Mouse (Mus musculus): ENCODE measurements around the gene Cul4b. TPM values are rescaled to one million over a fixed set of nuclear protein-coding genes. Genes with fewer than 3 reads are reported as not detected.

Gene Cul4b
- polyA plus RNA-seq, 1 experiment = 7.2 TPM

DNA sequence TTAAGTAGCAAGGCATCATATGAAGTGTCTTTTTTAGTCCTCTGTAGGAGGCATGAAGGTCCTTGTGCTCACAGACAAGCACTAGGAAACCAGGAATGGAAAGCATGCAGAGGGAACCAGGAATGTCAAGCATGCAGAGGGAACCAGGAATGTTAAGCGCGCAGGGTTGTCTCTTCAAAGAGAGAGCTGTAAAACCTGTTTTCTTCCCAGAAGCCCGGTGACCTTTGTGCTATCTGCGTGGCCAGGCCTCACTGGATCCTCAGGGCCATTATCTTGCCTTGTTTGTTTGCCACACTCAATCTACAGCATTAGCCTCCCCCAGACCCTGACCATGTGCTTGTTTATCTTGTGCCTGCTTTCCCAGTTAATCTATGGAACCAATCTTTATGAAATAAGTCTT, 13.8 kb upstream of the Cul4b start:
- Histone ChIP-seq H3K27me3 (ENCODE audit: control insufficient read depth, insufficient read depth, insufficient read length) (no peaks in the 10 kb centered on the region), H3K4me2 (ENCODE audit: low read depth) (no peak overlapping the region), H3K36me3 (ENCODE audit: control insufficient read depth, insufficient read depth) (no peaks in the 10 kb centered on the region), H3K79me2 (ENCODE audit: control insufficient read depth, insufficient read depth) (no peaks in the 10 kb centered on the region), H3K4me3 (no peak overlapping the region), H3ac (ENCODE audit: control insufficient read depth, insufficient read length) (no peak overlapping the region)
- TF ChIP-seq TCF3 (IDR thresholded peaks at IDR 0.05; ENCODE audit: insufficient read length, low read depth) (no peak), MAX (IDR thresholded peaks at IDR 0.05; ENCODE audit: low read depth) (no peak), TCF12 (IDR thresholded peaks at IDR 0.05; ENCODE audit: insufficient read depth, poor library complexity, severe bottlenecking) (no peak), USF1 (IDR thresholded peaks at IDR 0.05; ENCODE audit: low read depth) (no peak), MYOD1 (IDR thresholded peaks at IDR 0.05; ENCODE audit: control insufficient read depth in 1 of 3, insufficient read length in 2 of 3, low read depth in 2 of 3) (no peak), E2F4 (IDR thresholded peaks at IDR 0.05; ENCODE audit: insufficient read depth) (no peak), POLR2AphosphoS2 (IDR thresholded peaks at IDR 0.05; ENCODE audit: insufficient read length, low read depth) (no peak), POLR2A (IDR thresholded peaks at IDR 0.05; ENCODE audit: insufficient read length, low read depth) (no peak), REST (IDR thresholded peaks at IDR 0.05; ENCODE audit: insufficient read depth, insufficient read length) (no peak), MYOG (IDR thresholded peaks at IDR 0.05; ENCODE audit: control insufficient read depth in 1 of 3, insufficient read depth in 1 of 3, insufficient read length in 2 of 3, low read depth in 2 of 3) (no peak)

DNA sequence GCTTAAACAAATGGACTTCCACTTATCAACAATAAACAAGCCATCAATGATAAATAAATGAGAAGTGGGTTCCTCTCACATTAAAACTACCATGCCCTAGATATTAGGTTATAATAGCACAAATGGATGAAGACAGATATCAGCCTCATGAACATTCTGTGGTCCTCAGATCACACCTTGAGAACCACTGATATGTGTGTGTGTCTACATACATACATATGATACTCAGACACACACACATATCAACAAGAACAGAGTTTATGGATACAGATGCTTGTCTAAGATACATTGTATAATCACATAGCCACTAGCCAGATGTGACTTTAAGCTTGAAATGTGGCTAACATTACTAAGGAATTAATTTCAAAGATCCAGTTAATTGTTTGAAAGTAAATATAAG, 7.3 kb upstream of the Cul4b start:
- Histone ChIP-seq H3K4me2 (ENCODE audit: low read depth) (no peak overlapping the region), H3K79me2 (ENCODE audit: control insufficient read depth, insufficient read depth) (no peaks in the 10 kb centered on the region), H3ac (ENCODE audit: control insufficient read depth, insufficient read length) (no peak overlapping the region), H3K27me3 (ENCODE audit: control insufficient read depth, insufficient read depth, insufficient read length) (no peaks in the 10 kb centered on the region), H3K4me3 (no peak overlapping the region), H3K36me3 (ENCODE audit: control insufficient read depth, insufficient read depth) (no peaks in the 10 kb centered on the region)
- TF ChIP-seq TCF3 (IDR thresholded peaks at IDR 0.05; ENCODE audit: insufficient read length, low read depth) (no peak), MAX (IDR thresholded peaks at IDR 0.05; ENCODE audit: low read depth) (no peak), TCF12 (IDR thresholded peaks at IDR 0.05; ENCODE audit: insufficient read depth, poor library complexity, severe bottlenecking) (no peak), E2F4 (IDR thresholded peaks at IDR 0.05; ENCODE audit: insufficient read depth) (no peak), CEBPB (IDR thresholded peaks at IDR 0.05; ENCODE audit: insufficient read depth, poor library complexity, severe bottlenecking) (no peak), POLR2A (IDR thresholded peaks at IDR 0.05; ENCODE audit: insufficient read length, low read depth) (no peak), SRF (IDR thresholded peaks at IDR 0.05; ENCODE audit: control insufficient read depth, insufficient read length, low read depth) (no peak), MYOG (IDR thresholded peaks at IDR 0.05; ENCODE audit: control insufficient read depth in 1 of 3, insufficient read depth in 1 of 3, insufficient read length in 2 of 3, low read depth in 2 of 3) (no peak)

DNA sequence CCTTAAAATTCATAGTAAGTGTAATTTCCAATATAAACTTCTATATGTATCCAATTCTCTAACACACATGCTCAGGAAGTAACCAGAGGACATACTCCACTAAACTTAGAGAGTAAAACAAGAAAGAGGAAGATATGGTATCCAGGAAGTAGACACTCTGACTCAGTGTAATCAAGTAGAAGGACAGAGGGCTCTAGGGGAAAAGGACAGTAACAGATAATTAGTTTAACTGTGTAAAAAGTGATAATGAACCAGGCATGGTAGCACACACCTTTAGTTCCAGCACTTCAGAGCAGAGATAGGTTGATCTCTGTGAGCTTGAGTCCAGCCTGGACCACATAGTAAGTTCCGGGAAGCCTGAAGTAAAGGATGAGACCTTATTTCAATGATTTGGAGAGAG, 5.1 kb upstream of the Cul4b start:
- H3K4me3 ChIP-seq = no peak overlapping the region
- H3K36me3 ChIP-seq (ENCODE audit: control insufficient read depth, insufficient read depth) = no peaks in the 10 kb centered on the region
- H3K4me2 ChIP-seq (ENCODE audit: low read depth) = no peak overlapping the region
- H3ac ChIP-seq (ENCODE audit: control insufficient read depth, insufficient read length) = no peak overlapping the region
- no peak for TF ChIP-seq REST (IDR thresholded peaks at IDR 0.05; ENCODE audit: insufficient read depth, insufficient read length)
- no peak for TF ChIP-seq POLR2AphosphoS2 (IDR thresholded peaks at IDR 0.05; ENCODE audit: insufficient read length, low read depth)
- TF ChIP-seq MYOD1 (IDR thresholded peaks at IDR 0.05; ENCODE audit: control insufficient read depth in 1 of 3, insufficient read length in 2 of 3, low read depth in 2 of 3) = no peak
- TF ChIP-seq CEBPB (IDR thresholded peaks at IDR 0.05; ENCODE audit: insufficient read depth, poor library complexity, severe bottlenecking) = no peak
- no peak for TF ChIP-seq TCF3 (IDR thresholded peaks at IDR 0.05; ENCODE audit: insufficient read length, low read depth)
- TF ChIP-seq POLR2A (IDR thresholded peaks at IDR 0.05; ENCODE audit: insufficient read length, low read depth) = no peak
- TF ChIP-seq MYOG (IDR thresholded peaks at IDR 0.05; ENCODE audit: control insufficient read depth in 1 of 3, insufficient read depth in 1 of 3, insufficient read length in 2 of 3, low read depth in 2 of 3) = no peak
- no peak for TF ChIP-seq SRF (IDR thresholded peaks at IDR 0.05; ENCODE audit: control insufficient read depth, insufficient read length, low read depth)
- TF ChIP-seq TCF12 (IDR thresholded peaks at IDR 0.05; ENCODE audit: insufficient read depth, poor library complexity, severe bottlenecking) = no peak
- no peak for TF ChIP-seq MAX (IDR thresholded peaks at IDR 0.05; ENCODE audit: low read depth)
- TF ChIP-seq E2F4 (IDR thresholded peaks at IDR 0.05; ENCODE audit: insufficient read depth) = no peak
- TF ChIP-seq USF1 (IDR thresholded peaks at IDR 0.05; ENCODE audit: low read depth) = no peak
- no peaks in the 10 kb centered on the region for H3K79me2 ChIP-seq (ENCODE audit: control insufficient read depth, insufficient read depth)
- H3K27me3 ChIP-seq (ENCODE audit: control insufficient read depth, insufficient read depth, insufficient read length) = no peaks in the 10 kb centered on the region

DNA sequence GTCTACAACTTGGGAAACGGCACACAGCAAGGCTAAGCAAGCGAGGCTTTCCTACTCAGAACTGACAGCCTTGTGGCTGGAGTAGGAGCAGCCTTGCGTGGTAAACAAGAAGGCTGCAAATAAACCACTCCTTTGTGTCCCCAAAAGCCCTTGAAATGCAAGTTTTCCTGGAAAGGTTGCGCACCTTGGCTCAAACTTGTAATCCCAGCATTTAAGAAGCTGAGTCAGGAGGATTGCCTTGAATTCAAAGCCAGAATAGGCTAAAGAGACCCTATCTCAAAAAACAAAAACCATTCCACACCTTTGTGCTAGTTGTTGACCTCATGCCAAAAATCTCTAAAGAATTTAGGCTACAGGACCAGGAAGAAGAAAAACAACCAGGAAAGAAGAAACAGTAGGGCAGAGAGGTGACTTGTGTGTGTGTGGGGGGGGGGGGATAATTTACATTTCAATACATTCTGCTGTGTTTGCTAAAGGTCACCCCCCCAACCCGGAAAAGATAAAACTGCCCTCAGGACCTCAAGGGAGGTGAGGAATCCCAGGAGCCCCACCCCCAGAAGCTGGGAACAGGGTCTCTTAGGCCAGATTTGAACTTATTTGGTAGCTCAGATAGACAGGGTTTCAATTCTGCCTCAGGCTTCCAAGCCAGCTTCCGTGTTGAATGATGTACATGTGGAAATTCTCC, 9.3 kb downstream of the Cul4b start:
- Histone ChIP-seq H3K27me3 (ENCODE audit: control insufficient read depth, insufficient read depth, insufficient read length) (no peaks in the 10 kb centered on the region), H3ac (ENCODE audit: control insufficient read depth, insufficient read length) (no peak overlapping the region), H3K4me3 (no peak overlapping the region), H3K4me2 (ENCODE audit: low read depth) (no peak overlapping the region), H3K36me3 (ENCODE audit: control insufficient read depth, insufficient read depth) (no peaks in the 10 kb centered on the region), H3K79me2 (ENCODE audit: control insufficient read depth, insufficient read depth) (peaks cover 6% of the 10 kb centered on the region)
- TF ChIP-seq MYOD1 (IDR thresholded peaks at IDR 0.05; ENCODE audit: control insufficient read depth in 1 of 3, insufficient read length in 2 of 3, low read depth in 2 of 3) (no peak), POLR2AphosphoS2 (IDR thresholded peaks at IDR 0.05; ENCODE audit: insufficient read length, low read depth) (no peak), SRF (IDR thresholded peaks at IDR 0.05; ENCODE audit: control insufficient read depth, insufficient read length, low read depth) (no peak)

DNA sequence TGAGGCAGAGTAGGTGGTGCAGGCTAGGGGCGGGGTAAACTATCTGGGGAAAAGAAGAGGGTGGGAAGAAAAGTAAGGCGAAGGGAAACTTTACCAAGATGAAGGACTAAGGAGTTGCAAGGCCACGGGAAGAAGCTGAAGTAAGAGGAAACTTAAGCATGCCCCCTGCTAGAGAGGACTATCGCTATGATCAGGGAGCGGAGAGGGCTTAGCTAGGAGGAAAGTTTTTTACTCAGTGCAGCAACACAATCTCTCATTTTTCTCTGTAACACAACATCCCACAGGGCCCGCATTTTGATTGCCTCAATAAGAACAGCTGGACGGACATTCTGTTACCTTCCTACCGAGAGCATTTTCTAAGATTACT, 10.8 kb downstream of the Cul4b start:
- H3K36me3 ChIP-seq (ENCODE audit: control insufficient read depth, insufficient read depth) = peaks cover 6% of the 10 kb centered on the region
- peaks cover 12% of the 10 kb centered on the region for H3K79me2 ChIP-seq (ENCODE audit: control insufficient read depth, insufficient read depth)
- H3K4me2 ChIP-seq (ENCODE audit: low read depth) = peak overlapping the region; percentile 76
- H3ac ChIP-seq (ENCODE audit: control insufficient read depth, insufficient read length) = no peak overlapping the region
- no peak for TF ChIP-seq POLR2AphosphoS2 (IDR thresholded peaks at IDR 0.05; ENCODE audit: insufficient read length, low read depth)
- no peak for TF ChIP-seq CEBPB (IDR thresholded peaks at IDR 0.05; ENCODE audit: insufficient read depth, poor library complexity, severe bottlenecking)
- TF ChIP-seq TCF3 (IDR thresholded peaks at IDR 0.05; ENCODE audit: insufficient read length, low read depth) = no peak
- no peak for TF ChIP-seq USF1 (IDR thresholded peaks at IDR 0.05; ENCODE audit: low read depth)
- no peak for TF ChIP-seq POLR2A (IDR thresholded peaks at IDR 0.05; ENCODE audit: insufficient read length, low read depth)
- no peak for TF ChIP-seq MYOD1 (IDR thresholded peaks at IDR 0.05; ENCODE audit: control insufficient read depth in 1 of 3, insufficient read length in 2 of 3, low read depth in 2 of 3)
- TF ChIP-seq TCF12 (IDR thresholded peaks at IDR 0.05; ENCODE audit: insufficient read depth, poor library complexity, severe bottlenecking) = no peak
- TF ChIP-seq MYOG (IDR thresholded peaks at IDR 0.05; ENCODE audit: control insufficient read depth in 1 of 3, insufficient read depth in 1 of 3, insufficient read length in 2 of 3, low read depth in 2 of 3) = no peak
- peak overlapping the region; percentile 62 for H3K4me3 ChIP-seq
- no peaks in the 10 kb centered on the region for H3K27me3 ChIP-seq (ENCODE audit: control insufficient read depth, insufficient read depth, insufficient read length)

All from myocyte (in vitro differentiated cells).